Mouse (Mus musculus): Measurements from ENCODE around the gene Tcp11l2.

Tcp11l2 gene

GRCm38 (mm10) chr10:84604335-84604734 lies 27.9 kb downstream of the Tcp11l2 start:
- no peak for DNase-seq (ENCODE audit: low spot score)

DNA sequence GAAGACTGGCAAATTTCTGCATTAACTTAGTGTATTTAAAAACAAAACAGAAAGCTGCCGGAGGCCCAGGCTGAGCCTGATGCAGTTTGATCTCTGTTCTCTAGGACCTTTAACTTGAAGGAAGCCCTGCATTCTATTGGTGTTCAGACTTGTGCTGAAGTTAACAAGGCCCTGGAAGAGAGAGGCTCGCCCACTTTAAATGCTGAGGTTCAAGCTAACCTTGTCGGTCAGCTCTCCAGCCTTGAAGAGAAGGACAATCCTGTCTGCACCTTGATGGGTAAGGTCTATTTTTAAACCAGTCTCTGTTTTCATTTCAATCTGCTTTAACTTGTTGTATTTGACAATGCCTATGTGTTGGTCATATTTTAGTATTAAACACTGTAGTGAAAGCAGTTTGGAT lies 31.9 kb downstream of the Tcp11l2 start:
- no peak for DNase-seq (ENCODE audit: low spot score)

- DNase-seq (ENCODE audit: low spot score), result peak; percentile 43
These were observed 33.9 kb downstream of the Tcp11l2 start for GRCm38 (mm10) chr10:84610324-84610723.

GRCm38 (mm10) chr10:84610783-84611182 lies 34.4 kb downstream of the Tcp11l2 start:
- no peak for DNase-seq (ENCODE audit: low spot score)

- DNase-seq (ENCODE audit: low spot score), result no peak
These were observed 35.2 kb downstream of the Tcp11l2 start for GRCm38 (mm10) chr10:84611664-84612063.

GRCm38 (mm10) chr10:84612281-84612680 lies 35.9 kb downstream of the Tcp11l2 start:
- no peak for DNase-seq (ENCODE audit: low spot score)

DNA sequence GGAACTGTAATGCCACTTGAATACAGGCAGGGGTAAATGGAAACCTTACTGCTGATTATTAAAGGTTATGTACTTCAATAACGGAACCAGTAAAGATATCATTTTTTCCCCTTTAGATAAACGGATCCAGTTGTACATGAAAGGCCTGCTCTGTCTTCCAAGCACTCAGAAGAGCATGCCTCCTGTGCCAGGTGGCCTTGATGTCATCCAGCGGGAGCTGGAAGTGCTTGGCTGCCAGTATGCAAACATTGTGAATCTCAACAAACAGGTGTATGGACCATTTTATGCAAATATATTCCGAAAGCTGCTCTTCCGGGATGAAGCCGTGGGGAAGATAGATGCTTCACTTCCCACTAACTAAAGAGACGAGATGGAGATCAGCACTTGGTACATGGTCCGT lies 36.9 kb downstream of the Tcp11l2 start:
- no peak for DNase-seq (ENCODE audit: low spot score)

DNA sequence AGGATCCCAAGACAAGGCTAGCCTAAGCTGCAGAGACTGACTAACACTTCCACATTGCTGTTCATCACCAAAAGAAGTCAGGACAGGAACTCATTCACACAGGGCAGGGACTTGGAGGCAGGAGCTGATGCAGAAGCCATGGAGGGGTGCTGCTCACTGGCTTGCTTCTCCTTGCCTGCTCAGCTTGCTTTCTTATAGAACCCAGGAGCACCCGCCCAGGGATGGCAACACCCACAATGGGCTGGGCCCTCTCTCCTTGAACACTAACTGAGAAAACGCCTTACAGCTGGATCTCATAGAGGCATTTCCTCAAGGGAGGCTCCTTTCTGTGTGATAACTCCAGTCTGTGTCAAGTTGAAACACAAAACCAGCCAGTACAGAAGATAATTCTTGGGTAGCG lies 38.6 kb downstream of the Tcp11l2 start:
- DNase-seq (ENCODE audit: low spot score), result no peak

DNA sequence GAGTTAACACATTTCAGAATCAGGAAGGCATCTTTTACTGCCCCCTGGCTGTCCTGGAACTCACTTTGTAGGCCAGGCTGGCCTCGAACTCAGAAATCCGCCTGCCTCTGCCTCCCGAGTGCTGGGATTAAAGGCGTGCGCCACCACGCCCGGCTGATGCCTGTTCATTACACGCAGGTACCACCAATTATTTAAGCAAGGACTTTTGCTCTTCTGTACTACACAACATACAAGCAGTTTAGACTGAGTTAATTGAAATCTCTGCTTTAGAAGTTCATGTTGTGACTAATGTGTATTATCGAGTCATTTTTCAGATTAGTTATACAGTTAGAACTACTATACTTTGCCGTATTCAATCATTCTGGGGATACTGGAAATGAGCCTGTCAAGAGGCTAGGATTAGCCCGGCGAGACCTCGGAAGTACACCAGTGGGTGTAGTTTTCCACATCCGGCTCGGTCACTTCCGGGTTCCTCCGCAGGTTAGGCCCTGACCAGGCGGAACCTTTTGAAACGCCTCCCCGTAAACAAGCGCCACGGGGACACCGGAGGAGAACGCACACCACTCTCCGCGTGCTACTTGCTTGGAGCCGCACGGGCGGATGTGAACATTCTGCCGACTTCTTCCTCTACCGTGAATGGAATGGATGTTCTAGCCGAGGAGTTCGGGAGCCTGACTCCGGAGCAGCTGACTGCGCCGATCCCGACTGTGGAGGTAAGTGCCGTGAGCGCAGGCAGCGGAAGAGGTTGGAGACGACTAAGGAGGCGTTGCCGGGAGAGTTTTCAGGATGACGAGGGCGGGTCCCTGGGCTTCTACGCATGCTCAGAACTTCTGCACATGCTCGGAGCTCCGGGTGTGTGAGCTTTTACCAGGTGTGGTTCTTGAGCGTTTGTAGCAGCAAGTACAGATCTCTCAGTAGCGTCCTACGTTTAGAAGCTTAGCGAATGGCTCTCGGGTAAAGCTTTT lies 45.7 kb downstream of the Tcp11l2 start, which contains the start of gene Polr3b:
Gene Polr3b (plus strand): TSS at position 467 of the 965 bp plus-strand sequence.
- peak; percentile 95 for DNase-seq (ENCODE audit: low spot score)

DNA sequence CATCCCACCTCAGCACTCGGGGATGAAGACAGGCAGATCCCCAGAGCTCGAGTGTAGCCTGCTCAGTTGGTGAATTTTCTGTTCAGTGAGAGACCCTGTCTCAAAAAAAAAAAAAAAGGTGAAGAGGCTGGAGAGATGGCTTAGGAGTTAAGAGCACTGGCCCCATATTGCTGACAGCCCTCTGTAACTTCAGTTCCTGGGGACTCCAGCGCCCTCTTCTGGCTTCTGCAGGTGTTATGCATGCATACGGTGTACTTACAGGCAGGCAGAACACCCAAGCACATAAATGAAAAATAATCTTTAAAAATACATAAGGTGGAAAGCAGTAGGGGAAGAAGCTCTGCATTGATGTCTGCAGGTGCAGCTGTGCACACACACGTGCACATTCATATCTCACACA lies 54.8 kb downstream of the Tcp11l2 start:
- peak; percentile 73 for DNase-seq (ENCODE audit: low spot score)

DNA sequence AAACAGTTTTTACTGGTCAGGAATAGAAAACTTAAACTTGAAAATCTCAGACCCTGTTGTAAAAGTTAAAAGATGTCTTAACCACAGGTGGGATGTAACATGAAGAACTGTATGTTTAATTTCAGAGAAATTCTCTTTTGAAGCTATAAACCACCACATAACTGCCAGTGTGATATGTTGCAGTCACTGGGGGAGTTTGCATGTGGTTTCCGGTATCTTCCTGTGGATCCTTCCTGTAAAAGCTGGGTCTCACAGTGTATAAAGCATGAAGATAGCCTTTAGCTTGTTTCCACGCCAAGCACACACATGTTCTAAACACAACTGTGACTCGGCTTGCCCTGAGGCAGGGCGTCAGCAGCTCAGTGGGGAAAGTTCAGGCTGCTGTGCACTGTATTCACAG lies 55.6 kb downstream of the Tcp11l2 start:
- no peak for DNase-seq (ENCODE audit: low spot score)

GRCm38 (mm10) chr10:84636656-84637055 lies 60.2 kb downstream of the Tcp11l2 start:
- no peak for DNase-seq (ENCODE audit: low spot score)

GRCm38 (mm10) chr10:84638382-84638781 lies 62.0 kb downstream of the Tcp11l2 start:
- DNase-seq (ENCODE audit: low spot score), result no peak

DNA sequence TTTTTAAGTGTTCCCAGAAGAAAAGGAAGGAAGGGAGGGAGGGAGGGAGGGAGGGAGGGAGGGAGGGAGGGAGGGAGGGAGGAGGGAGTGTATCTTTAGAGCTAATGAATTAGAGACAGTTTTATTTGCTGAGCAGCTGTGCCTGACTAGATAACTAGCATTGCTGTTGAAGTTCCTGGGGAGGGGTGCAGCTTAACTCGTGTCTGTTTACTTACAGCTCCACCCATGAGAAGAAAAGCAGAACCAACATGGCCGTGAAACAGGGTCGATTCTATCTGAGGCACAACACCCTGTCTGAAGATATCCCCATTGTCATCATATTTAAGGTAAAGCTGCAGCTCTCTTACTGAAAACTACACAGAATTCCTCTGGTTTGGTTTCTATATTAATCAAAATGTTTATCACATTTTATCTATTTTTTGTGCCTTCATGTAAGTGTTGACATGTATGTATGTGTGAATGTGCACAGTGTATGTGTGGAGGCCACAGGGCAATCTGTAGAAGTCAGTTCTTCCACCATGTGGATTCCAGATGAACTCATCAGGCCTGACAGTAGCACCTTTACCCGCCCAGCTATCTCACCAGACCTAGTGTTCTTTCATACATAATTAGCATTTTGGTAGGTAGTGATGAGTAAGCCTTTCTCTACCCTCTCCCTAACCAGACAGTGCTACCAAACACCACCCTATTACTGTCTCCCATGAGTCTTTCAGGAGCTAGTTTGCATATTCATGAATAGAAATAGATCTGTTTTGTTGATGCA lies 63.3 kb downstream of the Tcp11l2 start:
- no peak for DNase-seq (ENCODE audit: low spot score)

DNA sequence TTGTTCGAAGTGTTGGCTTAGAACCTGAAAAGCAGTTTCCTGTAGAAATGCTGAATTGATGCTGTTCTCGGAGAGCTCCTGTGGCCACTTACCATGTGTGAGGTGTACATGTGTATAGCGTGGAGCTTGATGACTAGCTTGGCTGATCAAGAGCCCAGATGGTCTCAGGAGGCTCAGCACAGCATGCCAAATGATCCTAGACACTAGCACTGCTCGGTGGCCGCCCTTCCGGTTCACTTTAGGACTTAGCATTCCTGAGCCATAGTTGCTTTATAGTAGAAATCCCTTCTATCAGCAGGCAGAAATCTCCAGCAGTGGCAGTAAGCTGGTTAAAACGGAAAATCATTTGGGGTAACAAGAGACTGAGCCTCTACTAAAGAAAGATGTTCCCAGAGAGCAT lies 64.4 kb downstream of the Tcp11l2 start:
- no peak for DNase-seq (ENCODE audit: low spot score)

DNA sequence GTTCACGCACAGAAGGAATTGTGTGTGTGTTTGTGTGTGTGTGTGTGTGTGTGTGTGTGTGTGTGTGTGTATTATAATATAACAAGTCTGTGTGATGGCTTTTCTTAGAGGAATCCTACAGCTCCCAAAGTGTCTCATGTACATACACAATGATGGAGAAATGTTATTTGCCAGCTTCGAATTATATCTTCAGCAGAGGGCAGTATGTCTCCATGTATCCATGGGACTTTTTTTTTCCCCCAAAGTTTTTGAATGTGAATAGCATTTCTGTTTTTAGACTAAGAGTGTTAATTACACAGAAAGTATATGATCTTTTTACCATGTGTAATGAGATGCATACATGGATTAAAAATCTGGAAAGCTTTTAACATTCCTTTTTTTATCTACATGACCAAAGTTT lies 65.2 kb downstream of the Tcp11l2 start:
- DNase-seq (ENCODE audit: low spot score), result peak; percentile 53

DNA sequence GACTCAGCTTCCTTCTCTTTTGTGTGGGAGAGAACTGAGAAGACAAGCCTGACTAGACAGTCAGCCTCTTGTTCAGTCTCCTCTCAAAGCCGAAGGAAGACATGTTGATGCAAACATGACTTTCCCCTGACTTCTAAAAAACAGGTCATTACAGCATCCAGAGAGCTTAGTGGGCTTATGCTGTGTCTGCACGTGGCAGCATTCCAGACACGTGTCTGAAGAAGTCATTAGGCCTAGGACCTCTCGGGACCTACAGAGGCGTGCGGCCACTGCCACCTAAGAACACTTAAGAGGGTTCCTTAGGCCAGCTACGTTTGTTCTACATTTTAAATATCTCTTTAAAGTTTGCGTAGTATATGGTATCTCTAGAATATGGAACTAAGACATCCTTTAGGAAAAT lies 69.5 kb downstream of the Tcp11l2 start:
- DNase-seq (ENCODE audit: low spot score), result no peak

DNA sequence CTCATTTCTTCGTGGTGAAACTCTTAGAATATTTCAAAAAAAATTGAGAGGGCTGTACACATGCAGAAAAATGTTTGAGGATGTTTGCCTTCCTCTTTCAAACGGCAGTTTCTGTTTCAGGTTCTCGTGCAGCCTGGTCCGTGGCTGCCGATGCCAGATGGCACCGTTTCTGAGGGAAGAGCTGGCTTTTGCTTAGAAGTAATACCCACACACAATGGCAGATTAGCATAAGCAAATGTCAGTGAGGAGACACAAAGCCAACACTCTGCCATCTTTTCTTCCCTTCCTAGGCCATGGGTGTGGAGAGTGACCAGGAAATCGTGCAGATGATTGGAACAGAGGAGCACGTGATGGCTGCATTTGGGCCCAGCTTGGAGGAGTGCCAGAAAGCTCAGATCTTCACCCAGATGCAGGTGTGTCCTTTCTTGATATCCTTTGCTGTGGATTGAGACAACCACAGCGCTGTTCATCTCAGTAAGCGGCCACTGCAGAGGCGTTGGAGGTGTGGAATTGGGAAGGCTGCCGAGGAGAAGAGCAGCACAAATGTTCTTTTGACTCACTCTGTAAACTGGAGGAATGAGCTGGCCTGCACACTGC lies 70.2 kb downstream of the Tcp11l2 start:
- DNase-seq (ENCODE audit: low spot score), result no peak

GRCm38 (mm10) chr10:84647264-84647663 lies 70.8 kb downstream of the Tcp11l2 start:
- no peak for DNase-seq (ENCODE audit: low spot score)

DNA sequence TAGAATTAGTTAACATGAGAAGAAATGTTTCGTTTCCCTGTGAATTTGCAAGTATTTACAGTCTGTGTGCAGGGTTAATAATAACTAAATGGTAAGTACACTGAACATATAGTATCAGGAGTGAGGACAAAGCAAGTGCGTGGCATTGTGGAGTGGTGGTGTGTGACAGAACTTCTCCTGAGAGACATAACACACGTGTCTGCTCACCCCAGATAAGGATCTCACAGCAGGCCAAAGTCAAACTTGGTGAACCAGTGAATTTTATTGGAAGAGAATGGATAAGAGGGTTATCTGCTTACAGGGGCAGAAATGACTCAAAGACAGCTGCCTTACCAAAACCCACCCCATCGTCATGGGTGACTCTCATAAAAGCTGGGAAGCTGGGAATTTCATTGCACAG lies 72.5 kb downstream of the Tcp11l2 start:
- no peak for DNase-seq (ENCODE audit: low spot score)

- no peak for DNase-seq (ENCODE audit: low spot score)
These were observed 77.6 kb downstream of the Tcp11l2 start for GRCm38 (mm10) chr10:84654029-84654428.

- DNase-seq (ENCODE audit: low spot score), result no peak
These were observed 78.3 kb downstream of the Tcp11l2 start for GRCm38 (mm10) chr10:84654731-84655130.

DNA sequence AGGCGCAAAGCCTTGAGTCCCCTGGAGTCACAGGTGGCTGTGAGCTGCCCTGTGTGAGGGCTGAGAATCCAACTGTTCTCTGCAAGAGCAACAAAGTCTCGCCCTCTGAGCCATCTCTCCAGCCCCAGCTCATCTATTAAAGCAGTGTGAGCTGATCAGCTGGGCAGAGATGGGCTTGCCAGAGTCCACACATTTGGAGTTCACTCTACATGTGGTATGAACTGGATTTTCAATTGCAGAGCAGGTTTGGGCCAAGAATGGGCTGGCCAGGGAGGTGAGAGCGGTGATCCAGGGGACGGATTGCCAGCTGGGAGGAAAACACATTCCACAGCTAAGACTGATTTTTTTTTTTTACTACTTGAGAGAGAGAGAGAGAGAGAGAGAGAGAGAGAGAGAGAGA lies 80.2 kb downstream of the Tcp11l2 start:
- DNase-seq (ENCODE audit: low spot score), result no peak

Measured in embryo, embryonic 10.5 days (tissue).